Comparison of ENCODE assay signal across 17 mouse cellular contexts in the genomic region with DNA sequence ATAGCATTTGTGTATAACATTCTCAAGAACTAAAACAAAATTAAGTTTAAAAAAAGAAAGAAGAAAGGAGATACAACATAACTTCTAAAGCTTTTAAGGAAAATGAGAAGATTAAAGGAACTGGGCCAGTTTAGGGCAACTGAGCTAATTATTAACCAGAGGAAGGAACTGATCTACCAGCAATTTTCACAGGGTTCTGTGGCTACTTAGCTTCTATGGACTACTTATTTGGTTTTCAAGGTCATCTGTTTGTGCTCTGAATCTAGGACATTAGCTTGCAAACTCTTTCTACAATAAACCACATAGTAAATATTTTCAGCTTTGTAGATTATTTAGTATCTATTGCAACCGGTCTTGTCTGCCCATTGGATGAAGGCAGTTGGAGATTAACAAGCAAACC.
"Had no signal": no experiment of that assay in that cellular context is flagged by ENCODE, and none has a peak within 500 bp of the region (broad histone marks: within the 10 kb centered on the region; RNA-seq: fewer than 3 reads in every experiment).

No protein-coding gene starts in this region.

- ATAC-seq: lung, postnatal 0 days; midbrain, embryonic 13.5 days; midbrain, embryonic 15.5 days had no signal

- H3K36me3 ChIP-seq: neural tube, embryonic 12.5 days had no signal

- DNase-seq: lung, adult 2 months; lung, postnatal 14 days; lung, postnatal 36 days; right cerebral cortex, postnatal 14 days; thymus, adult 2 months; thymus, postnatal 25 days; thymus, postnatal 4 days had no signal

- H3K4me3 ChIP-seq: lung, embryonic 15.5 days; megakaryocyte, embryonic 14.5 days; midbrain, embryonic 13.5 days; midbrain, embryonic 15.5 days; neural tube, embryonic 12.5 days; stomach, embryonic 15.5 days had no signal

- H3K4me2 ChIP-seq: lung, embryonic 15.5 days; midbrain, embryonic 11.5 days; midbrain, embryonic 13.5 days; midbrain, embryonic 15.5 days; neural tube, embryonic 12.5 days; stomach, embryonic 15.5 days had no signal

- H3K9ac ChIP-seq: lung, embryonic 15.5 days; midbrain, embryonic 13.5 days; midbrain, embryonic 15.5 days; neural tube, embryonic 12.5 days; stomach, embryonic 15.5 days had no signal

- H3K27ac ChIP-seq: lung, embryonic 15.5 days; macrophage; midbrain, embryonic 13.5 days; midbrain, embryonic 15.5 days; neural tube, embryonic 12.5 days; stomach, embryonic 15.5 days; stomach, postnatal 0 days had no signal

- H3K4me1 ChIP-seq: lung, embryonic 15.5 days; megakaryocyte, embryonic 14.5 days; midbrain, embryonic 13.5 days; midbrain, embryonic 15.5 days; neural tube, embryonic 12.5 days; stomach, embryonic 15.5 days had no signal

- H3K9me3 ChIP-seq: lung, embryonic 15.5 days; megakaryocyte, embryonic 14.5 days; midbrain, embryonic 13.5 days; neural tube, embryonic 12.5 days; stomach, embryonic 15.5 days had no signal

- H3K27me3 ChIP-seq: lung, embryonic 15.5 days; megakaryocyte, embryonic 14.5 days; midbrain, embryonic 13.5 days; midbrain, embryonic 15.5 days; neural tube, embryonic 12.5 days; stomach, embryonic 15.5 days had no signal
